Comparison of ENCODE assay signal across 23 mouse cellular contexts in the genomic region with DNA sequence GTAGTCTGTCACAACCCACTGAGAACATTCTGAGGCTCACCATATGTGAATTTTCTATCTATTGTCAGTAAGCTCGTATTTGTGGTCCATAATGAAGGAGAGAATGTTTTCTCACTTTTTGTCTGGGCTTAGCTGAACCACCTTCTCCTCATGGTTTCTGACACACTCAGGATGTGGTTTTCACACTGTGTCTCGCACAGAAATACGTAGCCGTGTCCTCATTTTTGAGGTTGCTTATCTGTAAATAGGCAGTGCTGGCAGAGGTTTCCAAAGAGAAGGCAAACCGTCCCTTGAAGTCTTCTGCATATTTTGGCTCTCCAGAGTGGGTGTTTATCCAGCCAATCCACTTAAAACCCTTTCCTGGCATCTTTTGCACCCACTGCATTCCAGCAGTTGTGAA.
DNase-seq lines count a peak whose midpoint lies in the region; ATAC-seq and TF ChIP-seq lines count a peak whose summit lies in the region.
"Had no signal": no experiment of that assay in that cellular context is flagged by ENCODE, and none has a peak within 500 bp of the region (broad histone marks: within the 10 kb centered on the region; RNA-seq: fewer than 3 reads in every experiment).

No protein-coding gene starts in this region.

- peak; percentile 7 for DNase-seq in lung, postnatal 25 days (ENCODE audit: low spot score)
- no peak for DNase-seq in lung, postnatal 0 days (ENCODE audit: low spot score)
- peak; percentile 72 for DNase-seq in T-cell, adult 2 months (ENCODE audit: low spot score)
- DNase-seq in thymus, postnatal 14 days = peak; percentile 65
- no peak for DNase-seq in ovary, postnatal 10 days (ENCODE audit: low spot score)
- DNase-seq in layer of hippocampus, adult 2 months (ENCODE audit: low spot score in 2 of 2) = no peak
- no peak for DNase-seq in kidney, postnatal 14 days
- DNase-seq: adrenal gland, postnatal 10 days; cerebellum, postnatal 14 days; forebrain, postnatal 0 days; kidney, adult 8-10 months; kidney, postnatal 25 days; layer of hippocampus, adult 9-11 months; lung, postnatal 10 days; spleen, adult 18-20 months had no signal

- no peaks in the 10 kb centered on the region for H3K36me3 ChIP-seq in lung, postnatal 0 days (ENCODE audit: insufficient read depth, low read length)
- H3K36me3 ChIP-seq: embryonic facial prominence, embryonic 15.5 days; heart, embryonic 10.5 days; hindbrain, embryonic 12.5 days; limb, embryonic 13.5 days; liver, embryonic 15.5 days; midbrain, embryonic 10.5 days; neural tube, embryonic 13.5 days had no signal

- WGBS in lung, postnatal 0 days = 66% methylated on average over 5 of the region's 5 CpGs

- no peak for ATAC-seq in lung, postnatal 0 days
- ATAC-seq in megakaryocyte-erythroid progenitor cell, adult 5-6 weeks (replicated peaks; ENCODE audit: low FRiP score, low TSS enrichment, poor library complexity, severe bottlenecking) = peak; percentile 47; the same call in 1 of the 2 replicates
- ATAC-seq: forebrain, postnatal 0 days had no signal

- H3K9me3 ChIP-seq in lung, postnatal 0 days (ENCODE audit: low read length) = no peaks in the 10 kb centered on the region
- H3K9me3 ChIP-seq: liver, embryonic 15.5 days had no signal

- H3K4me2 ChIP-seq in lung, postnatal 0 days (replicated peaks; ENCODE audit: low read depth, low read length) = no peak overlapping the region
- H3K4me2 ChIP-seq: embryonic facial prominence, embryonic 15.5 days; hindbrain, embryonic 12.5 days; limb, embryonic 13.5 days; liver, embryonic 15.5 days; neural tube, embryonic 13.5 days had no signal

- no peaks in the 10 kb centered on the region for H3K4me1 ChIP-seq in lung, postnatal 0 days (ENCODE audit: insufficient read depth, low read depth, low read length)
- H3K4me1 ChIP-seq: embryonic facial prominence, embryonic 15.5 days; heart, embryonic 10.5 days; hindbrain, embryonic 12.5 days; limb, embryonic 13.5 days; liver, embryonic 15.5 days; midbrain, embryonic 10.5 days; neural tube, embryonic 13.5 days had no signal

- no peak overlapping the region for H3K27ac ChIP-seq in lung, postnatal 0 days (ENCODE audit: low read length)
- no peak overlapping the region for H3K27ac ChIP-seq in layer of hippocampus, adult 2 months
- H3K27ac ChIP-seq: embryonic facial prominence, embryonic 15.5 days; heart, embryonic 10.5 days; hindbrain, embryonic 12.5 days; limb, embryonic 13.5 days; liver, embryonic 15.5 days; midbrain, embryonic 10.5 days; neural tube, embryonic 13.5 days had no signal

- H3K27me3 ChIP-seq in lung, postnatal 0 days (replicated peaks; ENCODE audit: insufficient read depth, low read length) = no peaks in the 10 kb centered on the region
- H3K27me3 ChIP-seq: embryonic facial prominence, embryonic 15.5 days; hindbrain, embryonic 12.5 days; limb, embryonic 13.5 days; liver, embryonic 15.5 days; neural tube, embryonic 13.5 days had no signal

- no peak overlapping the region for H3K9ac ChIP-seq in lung, postnatal 0 days (replicated peaks; ENCODE audit: low read depth)
- H3K9ac ChIP-seq: embryonic facial prominence, embryonic 15.5 days; forebrain, postnatal 0 days; hindbrain, embryonic 12.5 days; limb, embryonic 13.5 days; liver, embryonic 15.5 days; neural tube, embryonic 13.5 days had no signal

- no peak for TF ChIP-seq EP300 in lung, postnatal 0 days (IDR thresholded peaks at IDR 0.05)

- no peak for TF ChIP-seq CTCF in lung, postnatal 0 days (IDR thresholded peaks at IDR 0.05)
- no peak for TF ChIP-seq CTCF in layer of hippocampus, adult 2 months (conservative IDR thresholded peaks at IDR 0.05)

- H3K4me3 ChIP-seq in lung, postnatal 0 days (ENCODE audit: low read depth, low read length) = no peak overlapping the region
- H3K4me3 ChIP-seq in layer of hippocampus, adult 2 months = no peak overlapping the region
- H3K4me3 ChIP-seq: embryonic facial prominence, embryonic 15.5 days; heart, embryonic 10.5 days; hindbrain, embryonic 12.5 days; limb, embryonic 13.5 days; liver, embryonic 15.5 days; midbrain, embryonic 10.5 days; neural tube, embryonic 13.5 days had no signal

Comparison
In these comparisons a context has a peak if more than half of its experiments do, and no peak if none do; other contexts are left out.
1. DNase-seq: peak in lung, postnatal 25 days (single experiment), T-cell, adult 2 months (single experiment) and thymus, postnatal 14 days (single experiment); none in lung, postnatal 0 days (single experiment), ovary, postnatal 10 days (single experiment), layer of hippocampus, adult 2 months (0 of 2) and kidney, postnatal 14 days (single experiment).